Mouse (Mus musculus) limb, embryonic 13.5 days (tissue): ENCODE data around the gene Cdk15. TPM values are rescaled to one million over a fixed set of nuclear protein-coding genes. Genes with fewer than 3 reads are reported as not detected.
A peak's percentile ranks its signal among the peaks of the same experiment; 100 is the strongest.

Source experiments
- ATAC-seq: fragments of 200-750 bp; cut with Nextera tagmentation; 2 replicates; pipeline ENCODE4 v1.8.0; 2017; ENCODE audit warnings: low read depth, moderate number of reproducible peaks, moderate TSS enrichment; ENCODE audit not compliant: low FRiP score
- H3K27ac ChIP-seq: fragments of 300-500 bp; sonication (generic); 2 replicates; pipeline ENCODE4 v1.5.1; 2015; ENCODE audit warnings: inconsistent platforms, mild to moderate bottlenecking, moderate library complexity
- H3K27me3 ChIP-seq: fragments of 300-500 bp; sonication (generic); 2 replicates; pipeline ENCODE4 v1.6.1; 2015; ENCODE audit warnings: mild to moderate bottlenecking, inconsistent platforms
- H3K36me3 ChIP-seq: fragments of 300-500 bp; sonication (generic); 2 replicates; pipeline ENCODE4 v1.6.1; 2015; ENCODE audit warnings: inconsistent platforms, mild to moderate bottlenecking, moderate library complexity
- H3K4me1 ChIP-seq: fragments of 300-500 bp; sonication (generic); 2 replicates; pipeline ENCODE4 v1.6.1; 2015; ENCODE audit warnings: inconsistent platforms
- H3K4me2 ChIP-seq: fragments of 300-500 bp; sonication (generic); replicated peaks from 2 replicates; pipeline ENCODE4 v1.6.1; 2015; ENCODE audit warnings: inconsistent platforms, mild to moderate bottlenecking, moderate library complexity
- H3K4me3 ChIP-seq: fragments of 300-500 bp; sonication (generic); 2 replicates; pipeline ENCODE4 v1.5.1; 2015; ENCODE audit warnings: moderate library complexity, mild to moderate bottlenecking, inconsistent platforms
- H3K9ac ChIP-seq: fragments of 300-500 bp; sonication (generic); 2 replicates; pipeline ENCODE4 v1.6.1; 2015; ENCODE audit warnings: mild to moderate bottlenecking, inconsistent platforms
- H3K9me3 ChIP-seq: fragments of 300-500 bp; sonication (generic); 2 replicates; pipeline ENCODE4 v1.6.1; 2016; ENCODE audit warnings: inconsistent platforms
- WGBS: fragments of 180-500 bp; shearing (Covaris S2); methylation state at CpG from one replicate; pipeline ENCODE4 v1.1.7; 2015; 5-methylcytosine and 5-hydroxymethylcytosine counted together
- polyA plus RNA-seq: library from polyadenylated mRNA; unstranded; fragments of >200 nt; fragmentation: Nextera tagmentation; extraction: Ambion mirVana; gene quantifications from 2 replicates; pipeline ENCODE4 v1.2.1, GENCODE M21; 2015

Cdk15 gene
- polyA plus RNA-seq, 1 experiment from 2014 or later: 0.15 TPM

- WGBS: 89% methylated on average over 1 of the region's 1 CpGs
- Histone ChIP-seq H3K4me2 (no peak overlapping the region), H3K36me3 (no peaks in the 10 kb centered on the region), H3K9ac (no peak overlapping the region), H3K4me3 (no peak overlapping the region), H3K27ac (no peak overlapping the region), H3K9me3 (no peaks in the 10 kb centered on the region), H3K27me3 (no peaks in the 10 kb centered on the region), H3K4me1 (peaks cover 49% of the 10 kb centered on the region)
- no peak for ATAC-seq
These were observed 79.5 kb downstream of the Cdk15 start for GRCm38 (mm10) chr1:59336256-59336655.

- Histone ChIP-seq H3K36me3 (no peaks in the 10 kb centered on the region), H3K4me2 (peak overlapping the region; percentile 41), H3K9me3 (0 out of 2 replicates have a peak, but pooled peaks cover 6% of the 10 kb centered on the region), H3K27ac (no peak overlapping the region), H3K4me3 (no peak overlapping the region), H3K4me1 (peaks cover 17% of the 10 kb centered on the region), H3K9ac (peak overlapping the region; percentile 19; the same call in 1 of the 2 replicates), H3K27me3 (no peaks in the 10 kb centered on the region)
- WGBS: 10% methylated on average over 16 of the region's 16 CpGs
- peak; percentile 69 for ATAC-seq
These were observed 84.3 kb downstream of the Cdk15 start for GRCm38 (mm10) chr1:59340814-59341588.

- Histone ChIP-seq H3K27ac (no peak overlapping the region), H3K4me2 (no peak overlapping the region), H3K36me3 (no peaks in the 10 kb centered on the region), H3K4me3 (no peak overlapping the region), H3K9me3 (0 out of 2 replicates have a peak, but pooled peaks cover 6% of the 10 kb centered on the region), H3K4me1 (peaks cover 17% of the 10 kb centered on the region), H3K27me3 (no peaks in the 10 kb centered on the region), H3K9ac (no peak overlapping the region)
- 24% methylated on average over 3 of the region's 3 CpGs for WGBS
- no peak for ATAC-seq
These were observed 85.0 kb downstream of the Cdk15 start for GRCm38 (mm10) chr1:59341697-59342096.

GRCm38 (mm10) chr1:59342146-59342545 is 85.4 kb downstream of the Cdk15 start:
- H3K9ac ChIP-seq: no peak overlapping the region
- no peaks in the 10 kb centered on the region for H3K27me3 ChIP-seq
- H3K4me1 ChIP-seq: peaks cover 17% of the 10 kb centered on the region
- no peak overlapping the region for H3K4me2 ChIP-seq
- H3K27ac ChIP-seq: no peak overlapping the region
- 0 out of 2 replicates have a peak, but pooled peaks cover 6% of the 10 kb centered on the region for H3K9me3 ChIP-seq
- 58% methylated on average over 6 of the region's 6 CpGs for WGBS
- no peak for ATAC-seq
- H3K36me3 ChIP-seq: no peaks in the 10 kb centered on the region
- no peak overlapping the region for H3K4me3 ChIP-seq

GRCm38 (mm10) chr1:59352706-59353105 is 96.0 kb downstream of the Cdk15 start:
- Histone ChIP-seq H3K4me3 (no peak overlapping the region), H3K4me2 (no peak overlapping the region), H3K27me3 (no peaks in the 10 kb centered on the region), H3K9ac (no peak overlapping the region), H3K36me3 (no peaks in the 10 kb centered on the region), H3K4me1 (no peaks in the 10 kb centered on the region), H3K9me3 (no peaks in the 10 kb centered on the region), H3K27ac (no peak overlapping the region)
- ATAC-seq: no peak
- 67% methylated on average over 4 of the region's 4 CpGs for WGBS

- WGBS: 83% methylated on average over 9 of the region's 9 CpGs
- H3K9ac ChIP-seq: no peak overlapping the region
These were observed 98.7 kb downstream of the Cdk15 start for GRCm38 (mm10) chr1:59355440-59355839.

GRCm38 (mm10) chr1:59359136-59359535 is 102.4 kb downstream of the Cdk15 start:
- H3K9me3 ChIP-seq: no peaks in the 10 kb centered on the region
- no peaks in the 10 kb centered on the region for H3K27me3 ChIP-seq
- no peak overlapping the region for H3K9ac ChIP-seq
- no peak overlapping the region for H3K4me2 ChIP-seq
- ATAC-seq: no peak
- H3K4me3 ChIP-seq: no peak overlapping the region
- 81% methylated on average over 9 of the region's 9 CpGs for WGBS
- H3K27ac ChIP-seq: no peak overlapping the region
- H3K4me1 ChIP-seq: no peaks in the 10 kb centered on the region
- no peaks in the 10 kb centered on the region for H3K36me3 ChIP-seq

More at GRCm38 (mm10) chr1:59355440-59355839, 98.7 kb downstream of the Cdk15 start:
- Histone ChIP-seq H3K27me3 (no peaks in the 10 kb centered on the region), H3K27ac (no peak overlapping the region), H3K9me3 (no peaks in the 10 kb centered on the region), H3K4me3 (no peak overlapping the region), H3K36me3 (no peaks in the 10 kb centered on the region), H3K4me2 (no peak overlapping the region), H3K4me1 (no peaks in the 10 kb centered on the region)
- no peak for ATAC-seq

- ATAC-seq: no peak
- Histone ChIP-seq H3K4me2 (no peak overlapping the region), H3K9ac (no peak overlapping the region), H3K27ac (no peak overlapping the region), H3K9me3 (no peaks in the 10 kb centered on the region), H3K27me3 (no peaks in the 10 kb centered on the region), H3K36me3 (no peaks in the 10 kb centered on the region), H3K4me1 (no peaks in the 10 kb centered on the region), H3K4me3 (no peak overlapping the region)
- 67% methylated on average over 3 of the region's 3 CpGs for WGBS
These were observed 104.1 kb downstream of the Cdk15 start for GRCm38 (mm10) chr1:59360834-59361233.

GRCm38 (mm10) chr1:59361460-59361859 is 104.8 kb downstream of the Cdk15 start:
- Histone ChIP-seq H3K4me2 (no peak overlapping the region), H3K9me3 (no peaks in the 10 kb centered on the region), H3K9ac (no peak overlapping the region), H3K36me3 (no peaks in the 10 kb centered on the region), H3K4me3 (no peak overlapping the region), H3K4me1 (no peaks in the 10 kb centered on the region), H3K27me3 (no peaks in the 10 kb centered on the region), H3K27ac (no peak overlapping the region)
- ATAC-seq: no peak
- 68% methylated on average over 4 of the region's 4 CpGs for WGBS

GRCm38 (mm10) chr1:59361966-59362365 is 105.3 kb downstream of the Cdk15 start:
- Histone ChIP-seq H3K4me1 (no peaks in the 10 kb centered on the region), H3K36me3 (no peaks in the 10 kb centered on the region), H3K27me3 (0 out of 2 replicates have a peak, but pooled peaks cover under 1% of the 10 kb centered on the region), H3K4me3 (no peak overlapping the region), H3K27ac (no peak overlapping the region), H3K9ac (no peak overlapping the region), H3K4me2 (no peak overlapping the region), H3K9me3 (no peaks in the 10 kb centered on the region)
- 86% methylated on average over 4 of the region's 4 CpGs for WGBS
- ATAC-seq: no peak

GRCm38 (mm10) chr1:59364463-59365040 is 107.8 kb downstream of the Cdk15 start:
- Histone ChIP-seq H3K9ac (no peak overlapping the region), H3K4me3 (no peak overlapping the region), H3K27me3 (0 out of 2 replicates have a peak, but pooled peaks cover 4% of the 10 kb centered on the region), H3K36me3 (no peaks in the 10 kb centered on the region), H3K4me1 (peaks cover 20% of the 10 kb centered on the region), H3K9me3 (no peaks in the 10 kb centered on the region), H3K27ac (no peak overlapping the region), H3K4me2 (no peak overlapping the region)
- 68% methylated on average over 9 of the region's 9 CpGs for WGBS
- no peak for ATAC-seq

GRCm38 (mm10) chr1:59367928-59368648 is 111.4 kb downstream of the Cdk15 start:
- peak; percentile 28; the same call in 1 of the 2 replicates for ATAC-seq
- peak overlapping the region; percentile 34 for H3K4me2 ChIP-seq
- 12% methylated on average over 13 of the region's 13 CpGs for WGBS
- H3K4me1 ChIP-seq: peaks cover 20% of the 10 kb centered on the region
- no peaks in the 10 kb centered on the region for H3K9me3 ChIP-seq
- 0 out of 2 replicates have a peak, but pooled peaks cover 4% of the 10 kb centered on the region for H3K27me3 ChIP-seq
- H3K4me3 ChIP-seq: no peak overlapping the region
- no peak overlapping the region; the same call in 1 of the 2 replicates for H3K27ac ChIP-seq
- H3K9ac ChIP-seq: 0 out of 2 replicates have a peak overlapping the region, but pooled peaks have one; percentile 31
- no peaks in the 10 kb centered on the region for H3K36me3 ChIP-seq
